Mouse (Mus musculus): ENCODE data around the gene Kcnmb2.

Kcnmb2 gene

GRCm38 (mm10) chr3:31902504-31903330 lies at the start of gene Kcnmb2:
Gene Kcnmb2, plus strand, starts transcription at chr3:31902507.
- DNase-seq (ENCODE audit: low spot score) = peak; percentile 4

- no peak for DNase-seq (ENCODE audit: low spot score)
These were observed 38.8 kb upstream of the Kcnmb2 start for GRCm38 (mm10) chr3:31863522-31863921.

- no peak for DNase-seq (ENCODE audit: low spot score)
These were observed 38.2 kb upstream of the Kcnmb2 start for GRCm38 (mm10) chr3:31864070-31864469.

GRCm38 (mm10) chr3:31871461-31871860 lies 30.8 kb upstream of the Kcnmb2 start:
- no peak for DNase-seq (ENCODE audit: low spot score)

GRCm38 (mm10) chr3:31882621-31883131 lies 19.6 kb upstream of the Kcnmb2 start:
- no peak for DNase-seq (ENCODE audit: low spot score)

GRCm38 (mm10) chr3:31892653-31893052 lies 9.7 kb upstream of the Kcnmb2 start:
- DNase-seq (ENCODE audit: low spot score) = no peak

GRCm38 (mm10) chr3:31903506-31903905 lies 1.2 kb downstream of the Kcnmb2 start:
- no peak for DNase-seq (ENCODE audit: low spot score)

GRCm38 (mm10) chr3:31904156-31904555 lies 1.8 kb downstream of the Kcnmb2 start:
- DNase-seq (ENCODE audit: low spot score) = no peak

- no peak for DNase-seq (ENCODE audit: low spot score)
These were observed 8.9 kb downstream of the Kcnmb2 start for GRCm38 (mm10) chr3:31911168-31911567.

- DNase-seq (ENCODE audit: low spot score) = no peak
These were observed 9.4 kb downstream of the Kcnmb2 start for GRCm38 (mm10) chr3:31911690-31912089.

GRCm38 (mm10) chr3:31928544-31928943 lies 26.2 kb downstream of the Kcnmb2 start:
- DNase-seq (ENCODE audit: low spot score) = no peak

- DNase-seq (ENCODE audit: low spot score) = no peak
These were observed 32.4 kb downstream of the Kcnmb2 start for GRCm38 (mm10) chr3:31934704-31935103.

- DNase-seq (ENCODE audit: low spot score) = peak; percentile 12
These were observed 39.2 kb downstream of the Kcnmb2 start for GRCm38 (mm10) chr3:31941478-31941877.

- no peak for DNase-seq (ENCODE audit: low spot score)
These were observed 51.9 kb downstream of the Kcnmb2 start for GRCm38 (mm10) chr3:31954213-31954612.

GRCm38 (mm10) chr3:31955004-31955403 lies 52.7 kb downstream of the Kcnmb2 start:
- no peak for DNase-seq (ENCODE audit: low spot score)

GRCm38 (mm10) chr3:31959821-31960220 lies 57.5 kb downstream of the Kcnmb2 start:
- DNase-seq (ENCODE audit: low spot score) = no peak

- no peak for DNase-seq (ENCODE audit: low spot score)
These were observed 58.9 kb downstream of the Kcnmb2 start for GRCm38 (mm10) chr3:31961175-31961574.

- DNase-seq (ENCODE audit: low spot score) = no peak
These were observed 60.8 kb downstream of the Kcnmb2 start for GRCm38 (mm10) chr3:31963076-31963475.

- DNase-seq (ENCODE audit: low spot score) = no peak
These were observed 77.4 kb downstream of the Kcnmb2 start for GRCm38 (mm10) chr3:31979661-31980060.

GRCm38 (mm10) chr3:31982444-31982843 lies 80.1 kb downstream of the Kcnmb2 start:
- no peak for DNase-seq (ENCODE audit: low spot score)

- no peak for DNase-seq (ENCODE audit: low spot score)
These were observed 82.8 kb downstream of the Kcnmb2 start for GRCm38 (mm10) chr3:31985103-31985502.

GRCm38 (mm10) chr3:31991526-31992045 lies 89.3 kb downstream of the Kcnmb2 start:
- DNase-seq (ENCODE audit: low spot score) = no peak

- DNase-seq (ENCODE audit: low spot score) = no peak
These were observed 109.3 kb downstream of the Kcnmb2 start for GRCm38 (mm10) chr3:32011566-32011965.
